Mouse (Mus musculus): ENCODE data around the gene Gm47959.
A peak's percentile ranks its signal among the peaks of the same experiment; 100 is the strongest.

The Gm47959 gene

DNA sequence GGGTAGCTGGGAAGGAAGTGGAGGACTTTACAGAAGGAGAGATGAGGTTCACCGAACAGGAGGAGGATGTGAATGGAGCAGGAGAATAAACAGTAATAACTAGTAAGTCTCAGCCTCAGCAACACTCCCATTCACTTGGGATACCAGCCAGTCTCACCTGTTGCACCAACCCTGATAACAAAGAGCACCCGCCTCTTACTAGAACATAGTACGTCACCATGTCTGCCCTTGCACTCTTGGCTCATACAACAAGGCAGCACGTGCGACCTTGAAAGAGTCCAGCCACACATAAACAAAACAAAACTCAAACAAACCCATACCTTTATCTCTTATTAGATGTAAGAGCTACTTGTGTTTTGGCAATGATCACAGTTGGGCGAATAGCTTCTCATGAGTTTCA lies 32.2 kb downstream of the Gm47959 start:
- DNase-seq (ENCODE audit: low spot score) = no peak

DNA sequence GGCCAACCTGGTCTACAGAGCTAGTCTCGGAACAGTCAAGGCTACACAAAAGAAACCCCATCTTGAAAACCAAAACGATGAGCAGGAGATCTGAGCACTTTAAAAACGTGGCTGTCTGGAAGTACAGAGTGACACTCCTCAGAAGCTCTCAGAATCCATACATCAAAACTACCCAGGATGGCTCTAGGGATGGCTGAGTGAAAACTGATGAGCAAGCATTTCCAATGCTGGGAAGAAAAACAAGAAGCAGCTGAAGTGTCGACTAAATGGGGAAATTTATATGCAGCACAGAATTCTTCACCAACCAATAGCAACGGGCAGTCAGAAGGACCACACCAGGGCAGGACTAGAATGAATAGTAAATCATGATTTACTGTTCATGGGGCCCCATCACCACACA lies 34.2 kb downstream of the Gm47959 start:
- DNase-seq (ENCODE audit: low spot score) = no peak

DNA sequence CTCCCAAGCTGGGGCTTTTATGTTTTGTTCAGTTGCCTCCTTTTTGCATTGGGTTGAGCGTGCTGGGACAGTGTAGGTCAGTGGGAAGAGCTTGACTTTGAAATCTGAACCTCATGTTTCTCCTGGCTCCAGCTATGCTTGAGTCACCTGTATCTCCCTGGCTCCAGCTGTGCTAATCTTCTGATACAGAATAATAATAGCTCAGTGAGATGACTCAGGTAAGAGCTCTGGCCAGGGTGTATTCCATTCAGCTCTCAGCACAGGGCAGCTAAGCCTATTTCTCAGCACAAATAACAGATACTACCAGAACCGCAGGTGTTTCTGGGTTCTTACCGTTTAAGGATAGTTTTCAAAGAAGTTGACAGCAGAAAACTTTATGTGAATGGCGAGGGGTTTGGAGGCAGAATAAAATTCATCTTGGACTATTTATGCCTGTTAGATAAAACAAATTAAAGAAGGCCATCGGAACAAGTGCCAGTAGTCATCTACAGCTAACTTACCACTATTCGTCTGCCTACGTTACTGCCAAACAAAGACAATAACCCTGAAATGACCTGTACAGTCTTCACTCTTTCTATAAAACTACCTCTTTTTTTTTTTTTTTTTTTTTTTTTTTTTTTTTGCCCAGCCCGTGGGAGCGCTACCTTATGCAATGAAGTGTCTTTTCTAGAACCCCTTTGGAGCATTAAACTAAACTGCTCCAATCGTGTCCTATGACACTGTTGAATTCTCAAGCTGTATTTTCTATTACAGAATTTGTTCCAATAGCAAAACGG lies 36.7 kb downstream of the Gm47959 start:
- no peak for DNase-seq (ENCODE audit: low spot score)

DNA sequence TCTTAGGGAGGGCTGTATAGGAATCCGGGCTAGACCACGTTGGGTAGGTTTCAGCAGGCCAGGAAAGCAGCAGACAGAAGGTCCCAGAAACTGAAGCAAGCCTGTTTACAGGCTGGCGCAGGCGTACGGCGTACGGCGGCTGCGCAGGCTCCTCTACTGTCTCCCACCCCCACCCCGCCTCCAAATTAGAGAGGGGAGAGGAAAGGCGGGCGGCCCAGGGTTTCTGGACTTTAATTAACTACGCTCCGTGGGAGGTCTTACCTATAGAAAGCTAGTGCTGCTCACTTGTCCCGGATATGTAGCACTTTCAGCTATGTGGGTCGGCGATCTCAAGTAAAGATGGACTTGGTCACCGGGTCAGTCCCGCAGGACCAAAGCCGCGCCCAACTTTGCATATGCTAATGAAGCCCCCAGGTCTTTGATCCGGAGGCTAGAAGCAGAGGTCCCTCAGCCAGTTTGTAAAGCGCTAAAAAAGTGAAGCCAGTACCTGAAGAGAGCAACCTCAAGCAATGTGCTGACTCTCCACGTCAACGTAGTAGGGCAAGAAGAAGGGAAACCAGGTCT lies 37.8 kb downstream of the Gm47959 start, which contains the start of gene Slc19a3:
Gene Slc19a3, minus strand, starts transcription at position 340 of the 564 bp plus-strand sequence.
- peak; percentile 18 for DNase-seq (ENCODE audit: low spot score)

DNA sequence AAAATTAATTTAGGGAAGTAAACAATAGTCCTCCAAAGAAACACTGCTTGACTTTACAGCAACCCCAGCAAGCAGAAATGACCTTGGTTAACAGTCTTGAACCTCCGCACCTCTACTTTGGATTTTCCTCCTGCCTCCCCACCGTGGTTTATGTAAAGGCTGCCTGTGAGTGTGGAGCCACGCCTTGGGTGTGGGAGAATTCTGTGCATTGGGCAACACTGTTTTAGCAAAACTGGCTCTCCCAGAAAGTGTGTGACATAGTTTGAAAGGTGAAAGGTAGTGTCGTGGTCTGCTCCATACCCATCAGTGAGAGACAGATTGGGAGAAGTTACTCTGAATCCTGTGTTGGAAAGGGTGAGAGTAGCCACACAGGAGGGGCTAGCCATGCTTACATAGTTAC lies 38.7 kb downstream of the Gm47959 start:
- DNase-seq (ENCODE audit: low spot score) = peak; percentile 26

DNA sequence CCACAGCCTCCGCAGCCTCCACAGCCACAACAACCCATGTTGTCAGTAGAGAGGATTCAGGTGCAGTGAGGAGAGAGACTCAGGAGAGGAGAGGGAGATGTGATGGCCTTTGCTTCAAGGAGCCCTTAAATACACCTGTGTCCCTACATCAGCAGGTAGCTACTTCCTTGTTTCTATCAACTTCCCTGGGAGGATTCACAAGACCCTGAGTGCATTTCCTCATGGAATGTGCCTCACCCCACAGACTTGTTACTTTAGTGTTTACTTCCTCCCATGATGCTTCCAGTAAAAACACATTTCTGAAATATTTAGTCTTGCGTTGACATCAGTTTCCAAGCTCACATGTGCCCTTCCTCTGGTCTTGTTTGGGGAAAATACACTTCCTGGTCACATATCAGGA lies 42.0 kb downstream of the Gm47959 start, which contains the start of gene Krtap28-10:
Gene Krtap28-10, minus strand, starts transcription at position 101 of the 400 bp plus-strand sequence.
- no peak for DNase-seq (ENCODE audit: low spot score)

DNA sequence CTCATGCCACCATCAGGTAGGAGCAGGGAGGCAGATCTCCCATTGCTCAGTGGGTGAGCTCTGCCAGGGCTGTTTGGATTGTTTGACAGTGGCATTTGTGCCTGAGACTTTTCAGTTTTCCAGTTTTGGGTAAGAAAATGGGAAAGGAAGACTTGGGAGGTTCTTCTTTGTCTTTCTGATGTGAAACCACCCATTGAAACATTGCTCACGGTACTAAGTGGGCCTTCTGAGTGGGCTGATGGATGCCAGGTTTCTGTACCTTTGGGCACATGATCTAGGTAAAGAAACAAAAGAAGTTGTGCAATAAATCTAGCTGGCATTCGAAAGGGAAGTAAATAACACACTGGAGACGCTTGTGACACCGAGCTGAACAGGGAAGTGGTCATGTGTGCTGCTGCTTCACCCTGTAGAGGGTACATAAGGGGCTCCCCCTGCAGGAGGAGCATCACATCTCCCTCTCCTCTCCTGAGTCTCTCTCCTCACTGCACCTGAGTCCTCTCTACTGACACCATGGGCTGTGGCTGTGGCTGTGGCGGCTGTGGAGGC lies 44.6 kb downstream of the Gm47959 start, which contains the start of gene Gm47969:
Gene Gm47969, plus strand, starts transcription at position 51 of the 546 bp plus-strand sequence.
- no peak for DNase-seq (ENCODE audit: low spot score)
